Mouse (Mus musculus) ES-E14 (cell line): ENCODE measurements around the gene Tead1.

Source experiments
- CHD2 ChIP-seq: IDR thresholded peaks from 2 replicates; pipeline ENCODE4 v1.6.1; 2014; ENCODE audit warnings: mild to moderate bottlenecking, low read depth, low read length, inconsistent platforms
- HCFC1 ChIP-seq: IDR thresholded peaks from 2 replicates; pipeline ENCODE4 v1.6.1; 2012; ENCODE audit warnings: low read length, inconsistent platforms, borderline replicate concordance; ENCODE audit not compliant: insufficient read depth
- MAFK ChIP-seq: IDR thresholded peaks from 2 replicates; pipeline ENCODE4 v1.6.1; 2014; ENCODE audit warnings: mild to moderate bottlenecking, low read depth, low read length, inconsistent platforms; ENCODE audit not compliant: insufficient read depth
- ZC3H11A ChIP-seq: IDR thresholded peaks from 2 replicates; pipeline ENCODE4 v1.6.1; 2012; ENCODE audit warnings: low read depth, mild to moderate bottlenecking, inconsistent platforms, low read length, borderline replicate concordance
- ZNF384 ChIP-seq: IDR thresholded peaks from 2 replicates; pipeline ENCODE4 v1.6.1; 2012; ENCODE audit warnings: low read depth, low read length, inconsistent platforms

DNA sequence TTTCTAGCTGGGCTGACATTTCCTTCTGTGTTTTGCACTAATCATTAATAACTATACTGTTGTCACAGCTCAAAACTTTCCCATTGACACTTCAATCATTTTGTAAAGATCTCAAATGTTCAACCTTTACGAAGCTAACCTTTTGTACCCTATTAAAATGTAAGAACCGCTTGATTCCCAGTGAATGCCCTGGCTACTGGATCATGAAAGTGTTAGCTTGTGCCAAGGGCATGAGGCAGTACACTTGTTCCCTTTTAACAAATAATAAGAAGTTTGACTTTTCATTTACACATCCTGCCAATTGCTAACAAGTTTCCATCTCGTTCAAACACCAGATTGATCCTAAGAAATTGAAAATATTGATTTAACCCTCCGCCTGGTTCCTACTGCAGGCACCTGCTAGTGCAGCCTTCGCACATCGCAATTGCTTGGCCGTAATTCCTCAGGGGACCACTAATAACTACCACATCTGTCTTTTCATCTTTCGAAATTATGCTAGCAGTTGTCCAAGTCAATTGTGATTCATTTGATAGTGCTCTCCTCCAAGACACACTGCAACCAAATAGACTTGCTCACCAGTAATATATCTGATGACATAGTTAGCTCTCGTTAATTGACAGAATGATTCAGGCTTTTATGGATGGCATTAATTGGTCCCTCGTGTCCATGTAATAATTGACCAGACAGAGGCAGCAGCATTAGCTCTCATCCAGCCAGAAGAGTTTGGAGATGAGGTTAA lies 133.1 kb downstream of the Tead1 start:
- TF ChIP-seq ZC3H11A (no peak), CHD2 (no peak), ZNF384 (no peak), MAFK (no peak), HCFC1 (no peak)
